Mouse (Mus musculus) limb, embryonic 12.5 days (tissue): ENCODE data around the gene Sult2b1. TPM values are rescaled to one million over a fixed set of nuclear protein-coding genes. Genes with fewer than 3 reads are reported as not detected.

Source experiments
- ATAC-seq: fragments of 200-750 bp; cut with Nextera tagmentation; 2 replicates; pipeline ENCODE4 v1.8.0; 2017; ENCODE audit warnings: low read depth, moderate TSS enrichment; ENCODE audit not compliant: insufficient number of reproducible peaks, insufficient read depth, low FRiP score, low TSS enrichment
- H3K27ac ChIP-seq: fragments of 300-500 bp; sonication (generic); 2 replicates; pipeline ENCODE4 v1.5.1; 2016; ENCODE audit warnings: mild to moderate bottlenecking, moderate library complexity
- H3K27me3 ChIP-seq: fragments of 300-500 bp; sonication (generic); 2 replicates; pipeline ENCODE4 v1.6.1; 2016; ENCODE audit warnings: mild to moderate bottlenecking, moderate library complexity
- H3K36me3 ChIP-seq: fragments of 300-500 bp; sonication (generic); 2 replicates; pipeline ENCODE4 v1.6.1; 2016; ENCODE audit warnings: mild to moderate bottlenecking, moderate library complexity
- H3K4me1 ChIP-seq: fragments of 300-500 bp; sonication (generic); replicated peaks from 2 replicates; pipeline ENCODE4 v1.6.1; 2016
- H3K4me2 ChIP-seq: fragments of 300-500 bp; sonication (generic); 2 replicates; pipeline ENCODE4 v1.6.1; 2016; ENCODE audit warnings: mild to moderate bottlenecking, moderate library complexity
- H3K4me3 ChIP-seq: fragments of 300-500 bp; sonication (generic); replicated peaks from 2 replicates; pipeline ENCODE4 v1.5.1; 2016; ENCODE audit warnings: mild to moderate bottlenecking
- H3K9ac ChIP-seq: fragments of 300-500 bp; sonication (generic); replicated peaks from 2 replicates; pipeline ENCODE4 v1.6.1; 2016; ENCODE audit warnings: mild to moderate bottlenecking, moderate library complexity
- H3K9me3 ChIP-seq: fragments of 300-500 bp; sonication (generic); 2 replicates; pipeline ENCODE4 v1.6.1; 2016; ENCODE audit warnings: mild to moderate bottlenecking, moderate library complexity
- WGBS: fragments of 180-500 bp; shearing (Covaris S2); methylation state at CpG from one replicate; pipeline ENCODE4 v1.1.7; 2016; 5-methylcytosine and 5-hydroxymethylcytosine counted together
- polyA plus RNA-seq: library from polyadenylated mRNA; unstranded; fragments of >200 nt; fragmentation: Nextera tagmentation; extraction: Ambion mirVana; gene quantifications from 2 replicates; pipeline ENCODE4 v1.2.1, GENCODE M21; 2016

The Sult2b1 gene
- polyA plus RNA-seq, 1 experiment from 2014 or later: 1.9 TPM

GRCm38 (mm10) chr7:45711316-45712021, 73.0 kb downstream of the Sult2b1 start:
- Histone ChIP-seq H3K4me3 (no peak overlapping the region), H3K27ac (0 out of 2 replicates have a peak overlapping the region, but pooled peaks have one; percentile 2), H3K4me1 (peaks cover 54% of the 10 kb centered on the region), H3K9ac (no peak overlapping the region), H3K9me3 (no peaks in the 10 kb centered on the region), H3K36me3 (peaks cover 49% of the 10 kb centered on the region), H3K4me2 (no peak overlapping the region; the same call in 1 of the 2 replicates), H3K27me3 (no peaks in the 10 kb centered on the region)
- ATAC-seq: no peak
- 93% methylated on average over 24 of the region's 24 CpGs for WGBS

DNA sequence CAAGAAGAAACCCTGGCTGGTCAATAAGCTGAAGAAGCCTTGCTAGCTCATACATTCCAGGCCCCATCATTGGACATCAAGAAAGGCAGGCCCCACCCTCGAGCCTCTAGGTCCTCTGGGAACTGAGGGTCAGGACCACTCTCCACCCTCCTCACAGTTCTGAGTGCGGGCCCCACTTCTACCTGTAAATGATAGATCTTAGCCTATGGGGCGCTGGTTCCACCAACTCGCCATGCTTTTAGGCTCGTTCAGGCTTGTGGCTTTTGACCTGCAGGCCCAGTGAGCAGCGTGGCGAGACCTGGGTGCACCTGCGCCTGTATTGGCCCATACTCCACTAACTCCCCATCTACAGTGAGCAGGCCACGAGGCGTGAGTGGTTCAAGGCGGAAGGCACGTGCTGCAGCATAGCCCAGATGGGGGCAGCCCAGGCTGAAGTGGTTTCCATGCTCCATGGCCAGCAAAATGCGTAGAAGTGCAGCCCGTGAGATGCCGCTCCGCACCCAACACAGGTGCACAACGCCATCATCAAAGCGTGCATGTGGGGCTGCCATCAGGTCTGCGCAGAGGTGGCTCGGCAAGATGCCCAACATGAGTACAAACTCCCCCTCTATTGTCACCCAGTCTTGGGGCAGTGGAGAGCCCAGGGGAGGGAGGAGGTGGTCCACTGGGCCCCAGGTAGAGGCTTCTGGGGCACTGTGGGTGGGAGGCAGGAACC, 73.8 kb downstream of the Sult2b1 start:
- peaks cover 53% of the 10 kb centered on the region for H3K4me1 ChIP-seq
- H3K4me3 ChIP-seq: no peak overlapping the region
- no peak overlapping the region for H3K9ac ChIP-seq
- no peaks in the 10 kb centered on the region for H3K9me3 ChIP-seq
- ATAC-seq: no peak
- WGBS: 89% methylated on average over 20 of the region's 20 CpGs
- no peak overlapping the region; the same call in 1 of the 2 replicates for H3K4me2 ChIP-seq
- no peak overlapping the region for H3K27ac ChIP-seq
- H3K36me3 ChIP-seq: peaks cover 49% of the 10 kb centered on the region
- H3K27me3 ChIP-seq: no peaks in the 10 kb centered on the region

- no peak for ATAC-seq
- peaks cover 49% of the 10 kb centered on the region for H3K36me3 ChIP-seq
- no peak overlapping the region for H3K4me2 ChIP-seq
- 83% methylated on average over 14 of the region's 14 CpGs for WGBS
- no peak overlapping the region for H3K9ac ChIP-seq
- H3K27me3 ChIP-seq: no peaks in the 10 kb centered on the region
- peaks cover 54% of the 10 kb centered on the region for H3K4me1 ChIP-seq
- H3K9me3 ChIP-seq: no peaks in the 10 kb centered on the region
- no peak overlapping the region for H3K27ac ChIP-seq
- no peak overlapping the region for H3K4me3 ChIP-seq
Observed at GRCm38 (mm10) chr7:45709677-45710355, 74.7 kb downstream of the Sult2b1 start.

- H3K27ac ChIP-seq: no peak overlapping the region
- no peak overlapping the region for H3K9ac ChIP-seq
- peak overlapping the region; percentile 97; the same call in 1 of the 2 replicates for H3K4me2 ChIP-seq
- H3K36me3 ChIP-seq: peaks cover 49% of the 10 kb centered on the region
- H3K4me1 ChIP-seq: peaks cover 47% of the 10 kb centered on the region
- 63% methylated on average over 6 of the region's 6 CpGs for WGBS
- H3K4me3 ChIP-seq: no peak overlapping the region
- H3K9me3 ChIP-seq: no peaks in the 10 kb centered on the region
- no peaks in the 10 kb centered on the region for H3K27me3 ChIP-seq
- ATAC-seq: no peak
Observed at GRCm38 (mm10) chr7:45709036-45709435, 75.4 kb downstream of the Sult2b1 start.

DNA sequence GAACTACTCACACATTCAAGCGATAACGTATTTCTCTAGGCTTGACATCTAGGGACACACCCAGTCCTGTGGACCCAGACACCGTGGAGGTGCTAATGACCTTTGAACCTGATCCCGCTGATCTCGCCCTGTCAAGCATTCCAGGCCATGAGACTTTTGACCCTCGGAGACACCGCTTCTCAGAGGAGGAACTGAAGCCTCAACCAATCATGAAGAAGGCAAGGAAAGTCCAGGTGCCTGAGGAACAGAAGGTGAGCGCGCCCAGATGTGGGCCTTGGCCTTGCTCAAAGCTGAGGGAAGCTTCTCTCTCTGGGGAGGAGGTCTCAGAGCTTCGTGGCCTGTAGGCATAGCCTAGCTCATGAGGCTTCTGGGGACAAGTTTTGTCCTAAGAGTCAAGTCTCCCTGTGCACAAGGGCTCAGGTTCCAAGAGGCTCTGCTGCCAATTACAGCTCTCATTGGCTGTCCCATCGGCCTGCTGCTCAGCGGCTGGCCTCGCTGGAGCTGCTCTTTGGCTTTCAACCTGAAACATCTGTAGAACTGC, 76.2 kb downstream of the Sult2b1 start:
- Histone ChIP-seq H3K4me2 (peak overlapping the region; percentile 97), H3K27ac (peak overlapping the region; percentile 91), H3K9ac (no peak overlapping the region; the same call in 1 of the 2 replicates), H3K9me3 (no peaks in the 10 kb centered on the region), H3K4me3 (peak overlapping the region; percentile 75), H3K4me1 (peaks cover 52% of the 10 kb centered on the region), H3K36me3 (peaks cover 44% of the 10 kb centered on the region), H3K27me3 (no peaks in the 10 kb centered on the region)
- no peak for ATAC-seq
- WGBS: 32% methylated on average over 13 of the region's 13 CpGs

DNA sequence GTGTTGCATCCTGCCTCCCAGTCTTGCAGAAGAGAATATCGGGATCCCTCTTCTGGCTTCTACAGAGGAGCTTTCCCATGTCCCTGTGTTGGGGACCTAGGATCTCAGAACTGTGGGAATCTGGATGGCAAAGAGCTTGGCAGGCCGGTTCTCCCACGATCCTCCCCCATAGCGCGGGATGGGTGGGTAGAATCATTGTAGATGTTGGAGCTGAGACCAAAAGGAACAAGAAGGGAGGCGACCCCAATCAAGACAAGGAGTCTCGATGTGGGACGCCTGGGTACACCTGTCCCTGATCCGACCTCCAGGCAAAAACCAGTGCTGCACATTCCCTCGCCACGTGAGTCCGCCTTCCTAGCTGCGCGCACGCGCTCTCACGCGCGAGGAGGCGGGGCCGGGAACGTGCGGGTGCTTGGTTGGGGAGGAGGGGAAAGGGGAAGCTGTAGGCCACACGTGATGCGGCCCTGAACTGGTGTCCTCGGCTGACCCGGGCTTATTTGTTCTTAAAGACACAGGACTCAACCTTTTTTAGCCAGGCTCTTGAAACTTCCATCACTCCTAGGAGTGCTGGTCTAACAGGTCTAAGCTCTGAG, 77.0 kb downstream of the Sult2b1 start:
- Histone ChIP-seq H3K4me1 (peaks cover 52% of the 10 kb centered on the region), H3K27ac (peak overlapping the region; percentile 91), H3K9ac (no peak overlapping the region), H3K9me3 (no peaks in the 10 kb centered on the region), H3K36me3 (peaks cover 36% of the 10 kb centered on the region), H3K4me2 (peak overlapping the region; percentile 97), H3K4me3 (peak overlapping the region; percentile 75), H3K27me3 (no peaks in the 10 kb centered on the region)
- WGBS: under 1% methylated on average over 27 of the region's 27 CpGs
- ATAC-seq: no peak

GRCm38 (mm10) chr7:45706721-45707241, 77.7 kb downstream of the Sult2b1 start:
- peak overlapping the region; percentile 91 for H3K27ac ChIP-seq
- H3K4me1 ChIP-seq: peaks cover 52% of the 10 kb centered on the region
- peak overlapping the region; percentile 97 for H3K4me2 ChIP-seq
- H3K27me3 ChIP-seq: 0 out of 2 replicates have a peak, but pooled peaks cover under 1% of the 10 kb centered on the region
- under 1% methylated on average over 43 of the region's 45 CpGs for WGBS
- H3K9me3 ChIP-seq: no peaks in the 10 kb centered on the region
- H3K36me3 ChIP-seq: peaks cover 29% of the 10 kb centered on the region
- peak overlapping the region; percentile 75 for H3K4me3 ChIP-seq
- no peak for ATAC-seq
- peak overlapping the region; percentile 89 for H3K9ac ChIP-seq

- H3K27me3 ChIP-seq: peaks cover 6% of the 10 kb centered on the region; the same call in 1 of the 2 replicates
- peak overlapping the region; percentile 89 for H3K9ac ChIP-seq
- H3K4me2 ChIP-seq: peak overlapping the region; percentile 97
- WGBS: 0% methylated on average over 7 of the region's 7 CpGs
- H3K36me3 ChIP-seq: peaks cover 20% of the 10 kb centered on the region
- H3K4me1 ChIP-seq: peaks cover 60% of the 10 kb centered on the region
- ATAC-seq: no peak
- peak overlapping the region; percentile 91 for H3K27ac ChIP-seq
- H3K4me3 ChIP-seq: peak overlapping the region; percentile 75
- H3K9me3 ChIP-seq: no peaks in the 10 kb centered on the region
Observed at GRCm38 (mm10) chr7:45705873-45706281, 78.6 kb downstream of the Sult2b1 start.

DNA sequence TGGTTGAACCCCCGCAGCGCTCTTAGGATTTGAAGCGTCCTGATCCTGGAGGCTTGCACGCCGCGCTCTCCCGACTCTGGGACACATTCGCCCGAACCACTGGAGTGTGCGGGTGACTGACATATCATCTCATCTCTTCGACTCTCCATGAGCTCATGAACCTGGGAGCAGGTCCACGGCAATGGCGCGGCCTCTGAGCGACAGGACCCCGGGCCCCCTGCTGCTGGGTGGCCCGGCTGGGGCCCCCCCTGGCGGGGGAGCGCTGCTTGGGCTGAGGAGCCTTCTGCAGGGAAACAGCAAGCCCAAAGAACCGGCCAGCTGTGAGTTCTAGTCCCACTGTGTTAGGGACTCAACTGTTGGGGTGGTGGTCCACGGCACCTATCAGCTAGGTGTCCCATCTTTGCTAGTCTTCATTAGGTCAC, 79.0 kb downstream of the Sult2b1 start:
- Histone ChIP-seq H3K36me3 (peaks cover 16% of the 10 kb centered on the region), H3K27me3 (peaks cover 8% of the 10 kb centered on the region), H3K4me1 (peaks cover 63% of the 10 kb centered on the region), H3K9me3 (no peaks in the 10 kb centered on the region), H3K9ac (peak overlapping the region; percentile 89), H3K4me2 (peak overlapping the region; percentile 97), H3K4me3 (peak overlapping the region; percentile 75), H3K27ac (peak overlapping the region; percentile 77)
- ATAC-seq: no peak
- 1% methylated on average over 21 of the region's 21 CpGs for WGBS

DNA sequence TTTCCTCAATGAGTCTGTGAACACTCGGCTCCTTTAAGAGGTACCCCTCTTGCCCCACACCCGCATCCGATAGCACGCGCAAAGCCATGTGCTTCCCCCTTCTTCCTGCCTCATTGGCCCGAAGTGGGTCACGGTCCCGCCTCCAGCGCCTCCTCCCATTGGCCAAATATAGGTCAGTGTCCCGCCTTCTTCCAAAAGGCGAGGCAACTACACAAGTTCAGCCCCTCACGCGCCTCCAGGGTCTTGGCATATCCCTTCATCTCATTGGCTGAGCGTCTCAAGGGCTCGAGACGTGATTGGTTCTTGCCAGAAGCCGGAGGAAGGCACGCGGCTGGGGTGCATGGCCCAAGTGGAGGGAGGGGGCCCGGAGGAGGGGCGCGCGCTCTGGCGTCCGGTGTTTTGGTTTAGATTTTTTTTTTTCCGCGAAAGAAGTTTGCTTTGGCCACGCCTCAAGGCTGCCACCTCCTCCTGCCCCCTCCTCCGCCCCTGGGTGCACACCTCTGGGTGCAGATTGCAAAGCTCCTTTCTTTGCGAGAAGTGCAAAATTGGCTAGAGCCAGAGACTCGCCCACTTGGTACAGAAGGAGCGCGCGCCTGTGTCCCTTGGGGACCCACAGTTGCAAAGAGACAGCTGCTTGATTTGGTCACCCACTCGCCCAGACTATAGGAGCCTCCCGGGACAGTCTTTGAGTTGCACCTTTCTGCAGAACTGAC, 79.6 kb downstream of the Sult2b1 start, which contains the start of gene Dbp:
TSS of gene Dbp (plus strand) at position 359 of the 713 bp plus-strand sequence.
- H3K27ac ChIP-seq: peak within 1 kb of the TSS; percentile 87
- H3K9me3 ChIP-seq: no peaks in the 10 kb centered on the region
- peak within 1 kb of the TSS; percentile 75 for H3K4me3 ChIP-seq
- peak within 1 kb of the TSS; percentile 97 for H3K4me2 ChIP-seq
- peaks cover 10% of the 10 kb centered on the region for H3K36me3 ChIP-seq
- WGBS: under 1% methylated on average over 36 of the region's 36 CpGs
- H3K27me3 ChIP-seq: peaks cover 14% of the 10 kb centered on the region
- peak within 1 kb of the TSS; percentile 89 for H3K9ac ChIP-seq
- peak; percentile 73 for ATAC-seq
- H3K4me1 ChIP-seq: peaks cover 69% of the 10 kb centered on the region
